Mouse (Mus musculus): Measurements from ENCODE around the gene Gm9733.

The Gm9733 gene

DNA sequence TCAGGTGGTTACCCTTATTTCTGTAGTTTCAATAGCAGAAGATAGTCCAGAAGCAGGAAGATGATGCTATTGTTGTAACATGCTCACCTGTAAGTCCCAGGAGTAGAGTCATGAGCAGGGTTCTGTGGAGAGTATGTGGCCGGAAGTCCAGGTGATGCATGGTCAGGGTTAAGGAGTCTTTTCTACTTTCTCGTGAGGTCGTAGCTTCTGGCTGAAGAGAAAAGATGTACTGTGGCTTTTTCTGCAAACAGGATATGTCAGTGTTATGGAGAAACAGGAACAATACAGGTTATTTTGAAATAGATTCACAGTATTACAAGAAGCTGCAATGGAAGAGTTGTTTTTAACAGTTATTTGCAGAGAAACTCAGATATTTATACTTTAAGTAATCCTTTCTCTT is at the start of gene Gm9733:
Gene Gm9733, minus strand, starts transcription at position 240 of the 400 bp plus-strand sequence.
- WGBS: 90% methylated on average over 3 of the region's 3 CpGs

DNA sequence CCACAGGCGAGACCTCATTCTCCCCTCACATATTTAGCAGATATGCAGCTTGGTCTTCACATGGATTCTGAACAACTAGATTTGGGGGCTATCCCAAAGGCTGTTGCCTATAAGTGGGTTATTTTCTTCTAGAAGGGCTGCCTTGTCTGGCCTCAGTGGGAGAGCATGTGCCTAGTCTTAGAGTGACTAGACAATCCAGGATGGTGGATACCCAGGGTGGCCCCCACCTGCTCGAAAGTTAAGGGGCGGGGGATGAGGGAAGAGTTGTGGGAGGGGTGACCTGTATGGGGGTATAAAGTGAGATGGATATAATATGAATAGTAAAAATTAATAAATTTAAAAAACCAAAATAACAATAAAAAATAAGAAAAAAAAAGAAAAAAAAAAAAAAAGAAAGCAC is 23.6 kb upstream of the Gm9733 start:
- 71% methylated on average over 3 of the region's 3 CpGs for WGBS

DNA sequence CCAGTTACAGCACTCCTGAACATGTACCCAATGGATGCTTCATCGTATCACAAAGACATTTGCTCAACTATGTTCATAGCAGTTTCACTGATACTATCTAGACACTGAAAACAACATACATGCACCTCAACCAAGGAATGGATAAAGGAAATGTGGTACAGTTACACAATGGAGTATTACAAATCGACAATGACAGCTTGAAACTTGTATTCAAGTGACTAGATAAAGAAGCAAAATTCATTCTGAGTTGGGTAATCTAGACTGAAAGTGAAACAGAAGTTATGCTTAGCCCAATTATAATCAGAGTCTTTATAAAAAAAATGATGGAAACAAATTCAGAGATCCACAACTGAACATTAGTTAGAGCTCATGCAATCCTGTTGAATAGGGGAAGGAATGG is 18.2 kb upstream of the Gm9733 start:
- 87% methylated on average over 1 of the region's 2 CpGs for WGBS

DNA sequence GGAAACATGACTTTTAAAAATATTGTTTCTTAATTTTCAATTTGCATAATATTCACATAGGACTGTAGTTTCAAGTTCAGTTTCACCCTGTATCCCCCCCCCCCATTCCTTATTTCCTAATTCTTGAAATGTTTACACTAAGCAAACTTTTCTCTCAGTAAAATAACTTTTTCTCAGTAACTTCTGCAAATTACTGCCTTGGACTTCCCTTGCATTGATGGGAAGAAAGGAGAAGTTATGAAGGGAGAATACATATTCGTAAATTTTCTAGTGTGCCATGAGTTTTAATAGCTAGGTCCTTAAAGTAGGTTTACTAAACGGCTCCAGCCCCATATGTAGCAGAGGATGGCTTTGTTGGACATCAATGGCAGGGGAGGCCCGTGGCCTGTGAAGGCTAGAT is 13.5 kb upstream of the Gm9733 start:
- WGBS: 64% methylated on average over 3 of the region's 3 CpGs

DNA sequence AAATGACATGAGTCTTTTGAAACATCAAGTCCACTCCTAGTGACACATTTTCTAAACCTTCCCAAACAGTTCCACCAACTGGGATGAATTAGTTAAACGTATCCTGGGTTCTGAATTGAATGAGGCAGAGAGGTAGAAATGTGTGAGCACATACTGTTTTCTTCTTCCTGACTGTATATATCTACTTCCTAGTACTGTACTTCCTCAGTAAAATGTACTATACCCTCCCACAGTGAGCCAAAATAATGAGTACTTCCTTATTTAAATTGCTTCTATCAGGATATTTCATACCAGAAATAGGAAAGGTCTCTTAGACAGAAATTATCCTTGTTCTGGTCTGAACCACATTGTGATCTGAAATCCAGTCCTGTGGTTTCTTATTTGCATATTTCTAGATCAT is 8.2 kb upstream of the Gm9733 start:
- 74% methylated on average over 1 of the region's 1 CpGs for WGBS

- WGBS: 67% methylated on average over 2 of the region's 2 CpGs
Measured at GRCm38 (mm10) chr3:15334182-15334581, 2.1 kb upstream of the Gm9733 start.

GRCm38 (mm10) chr3:15331545-15331944 is 557 bp downstream of the Gm9733 start:
- WGBS: 70% methylated on average over 3 of the region's 3 CpGs

- 73% methylated on average over 6 of the region's 6 CpGs for WGBS
Measured at GRCm38 (mm10) chr3:15284424-15285328, 47.4 kb downstream of the Gm9733 start.

- WGBS: 70% methylated on average over 5 of the region's 5 CpGs
Measured at GRCm38 (mm10) chr3:15275899-15276526, 56.1 kb downstream of the Gm9733 start.

GRCm38 (mm10) chr3:15264450-15264849 is 67.7 kb downstream of the Gm9733 start:
- 11% methylated on average over 3 of the region's 3 CpGs for WGBS

DNA sequence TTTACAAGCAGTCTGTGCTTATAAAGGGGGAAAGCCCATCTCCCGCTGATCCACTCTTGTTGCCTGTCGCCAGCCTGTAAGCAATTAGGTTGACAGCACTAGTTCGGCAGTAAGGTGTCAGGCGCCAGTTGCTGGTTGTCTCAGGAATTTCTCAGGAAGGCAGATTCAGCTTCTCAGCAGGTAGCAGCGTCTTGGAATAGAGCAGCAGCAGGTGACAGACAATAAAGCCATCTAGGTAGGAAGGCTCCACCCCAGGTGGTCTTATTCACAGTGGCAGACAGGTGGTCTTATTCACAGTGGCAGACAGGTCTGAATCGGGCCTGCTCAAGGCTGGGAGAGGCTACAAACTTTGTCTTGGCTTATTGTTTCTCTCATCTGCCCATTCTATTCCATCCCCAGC is 76.4 kb downstream of the Gm9733 start:
- WGBS: 77% methylated on average over 6 of the region's 6 CpGs
